Mouse (Mus musculus): Measurements from ENCODE around the gene Dlx1.

Gene Dlx1

DNA sequence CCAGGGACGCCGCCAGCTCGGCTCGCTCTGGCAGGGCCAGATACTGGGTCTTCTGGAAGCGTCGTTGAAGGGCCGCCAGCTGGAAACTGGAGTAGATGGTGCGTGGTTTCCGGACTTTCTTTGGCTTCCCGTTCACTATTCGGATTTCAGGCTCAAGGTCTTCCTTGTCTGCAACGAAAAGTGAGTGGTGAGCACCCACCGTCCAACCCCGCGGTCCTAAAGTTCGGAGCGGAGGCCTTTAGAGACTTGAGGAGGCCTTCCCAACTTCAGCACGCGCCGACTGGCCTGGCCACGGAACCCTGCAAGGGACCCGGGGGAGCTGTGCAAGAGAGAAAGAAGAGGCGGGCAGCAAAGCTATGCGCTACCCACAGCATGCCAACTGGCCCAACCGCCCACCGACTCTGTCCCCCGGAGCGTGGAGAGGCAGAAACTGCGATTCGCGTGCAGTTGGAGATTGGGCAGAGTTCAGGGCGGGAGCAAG is 17.5 kb downstream of the Dlx1 start:
- ATAC-seq (ENCODE audit: insufficient number of reproducible peaks, low FRiP score, low TSS enrichment) = no peak

GRCm38 (mm10) chr2:71545882-71546639 is 18.1 kb downstream of the Dlx1 start:
- no peak for ATAC-seq (ENCODE audit: insufficient number of reproducible peaks, low FRiP score, low TSS enrichment)

GRCm38 (mm10) chr2:71546640-71547071 is 18.7 kb downstream of the Dlx1 start, which contains the start of gene Dlx2:
Gene Dlx2, minus strand, starts transcription at chr2:71546754.
- no peak for ATAC-seq (ENCODE audit: insufficient number of reproducible peaks, low FRiP score, low TSS enrichment)

- no peak for ATAC-seq (ENCODE audit: insufficient number of reproducible peaks, low FRiP score, low TSS enrichment)
Observed at GRCm38 (mm10) chr2:71547829-71548228, 19.9 kb downstream of the Dlx1 start.

GRCm38 (mm10) chr2:71550330-71550729 is 22.4 kb downstream of the Dlx1 start:
- no peak for ATAC-seq (ENCODE audit: insufficient number of reproducible peaks, low FRiP score, low TSS enrichment)

DNA sequence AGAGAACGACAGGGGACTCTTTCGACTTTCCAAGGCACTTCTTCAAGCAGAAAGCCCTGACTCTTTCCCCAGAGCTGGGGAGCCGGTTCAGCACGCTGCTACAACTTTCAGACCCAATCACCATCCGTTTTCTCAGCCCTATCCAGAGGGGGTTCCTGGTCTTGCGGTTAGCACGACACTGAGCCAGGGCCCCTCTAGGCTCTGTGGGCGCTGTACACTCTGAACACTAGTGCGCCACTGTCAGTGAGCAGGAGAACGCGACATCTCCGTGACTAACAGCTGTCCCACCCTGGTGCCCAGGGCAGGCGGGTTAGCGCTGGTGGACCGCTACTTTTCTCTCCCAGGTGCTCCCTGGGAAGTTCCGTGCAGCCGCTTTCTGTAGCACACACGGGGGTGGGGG is 23.8 kb downstream of the Dlx1 start:
- no peak for ATAC-seq (ENCODE audit: insufficient number of reproducible peaks, low FRiP score, low TSS enrichment)

GRCm38 (mm10) chr2:71556071-71556470 is 28.2 kb downstream of the Dlx1 start:
- ATAC-seq (ENCODE audit: insufficient number of reproducible peaks, low FRiP score, low TSS enrichment) = no peak

- no peak for ATAC-seq (ENCODE audit: insufficient number of reproducible peaks, low FRiP score, low TSS enrichment)
Observed at GRCm38 (mm10) chr2:71566466-71566865, 38.6 kb downstream of the Dlx1 start.

DNA sequence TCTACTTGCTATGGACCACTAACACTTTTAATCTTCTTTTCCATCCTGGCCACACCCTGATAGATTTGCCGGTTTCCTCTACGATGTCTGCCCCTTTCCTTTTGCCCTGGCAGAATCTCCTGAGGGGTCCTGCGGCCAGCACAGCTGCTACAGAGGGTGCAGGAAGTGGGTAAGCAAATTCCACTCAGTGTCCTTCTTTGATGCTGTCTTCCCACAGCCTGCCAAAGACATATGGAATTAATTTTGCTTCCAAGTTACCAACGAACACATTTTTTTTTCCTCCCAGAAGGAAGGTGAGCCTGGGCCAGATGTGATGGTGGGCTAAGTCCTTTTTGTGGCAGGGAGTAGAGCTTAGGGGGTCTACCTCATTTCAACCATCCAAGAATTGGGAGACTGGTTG is 45.8 kb downstream of the Dlx1 start:
- ATAC-seq (ENCODE audit: insufficient number of reproducible peaks, low FRiP score, low TSS enrichment) = no peak

- ATAC-seq (ENCODE audit: insufficient number of reproducible peaks, low FRiP score, low TSS enrichment) = no peak
Observed at GRCm38 (mm10) chr2:71577059-71577458, 49.1 kb downstream of the Dlx1 start.

- no peak for ATAC-seq (ENCODE audit: insufficient number of reproducible peaks, low FRiP score, low TSS enrichment)
Observed at GRCm38 (mm10) chr2:71580632-71581466, 52.9 kb downstream of the Dlx1 start.

DNA sequence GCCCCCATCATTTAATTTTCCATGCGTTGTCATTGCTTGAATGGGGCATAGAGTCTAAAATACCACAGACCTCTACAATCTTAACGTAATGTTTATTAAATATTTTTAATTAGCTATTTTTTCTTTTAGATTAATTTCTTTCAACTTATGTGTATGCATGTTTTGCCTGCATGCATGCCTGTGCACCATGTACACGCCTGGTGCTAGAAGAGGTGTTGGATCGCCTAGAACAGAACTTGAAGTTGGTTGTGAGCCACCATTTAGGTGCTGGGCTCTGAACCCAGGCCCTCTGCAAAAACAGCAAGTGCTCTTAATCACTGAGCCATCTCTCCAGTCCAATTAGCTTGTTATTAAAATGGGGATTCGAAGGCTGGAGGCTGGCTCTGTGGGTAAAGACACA is 53.6 kb downstream of the Dlx1 start:
- ATAC-seq (ENCODE audit: insufficient number of reproducible peaks, low FRiP score, low TSS enrichment) = no peak

Data from cerebellum, adult (tissue).